Mouse (Mus musculus) lung, adult 10 weeks (tissue): Measurements from ENCODE around the gene Rccd1. TPM values are rescaled to one million over a fixed set of nuclear protein-coding genes. Genes with fewer than 3 reads are reported as not detected.

Source experiments
- polyA plus RNA-seq: library from polyadenylated mRNA; stranded (reverse); fragments of 350-450 nt; fragmentation: Illumina TruSeq; extraction: RNeasy Lipid Tissue Mini Kit (QIAGEN cat#74804); gene quantifications from one replicate; pipeline ENCODE4 v1.2.3, GENCODE M21; 2014; ENCODE audit warnings: low read depth, low replicate concordance; ENCODE audit not compliant: insufficient read depth

Gene Rccd1
- polyA plus RNA-seq = 7.9 TPM

DNA sequence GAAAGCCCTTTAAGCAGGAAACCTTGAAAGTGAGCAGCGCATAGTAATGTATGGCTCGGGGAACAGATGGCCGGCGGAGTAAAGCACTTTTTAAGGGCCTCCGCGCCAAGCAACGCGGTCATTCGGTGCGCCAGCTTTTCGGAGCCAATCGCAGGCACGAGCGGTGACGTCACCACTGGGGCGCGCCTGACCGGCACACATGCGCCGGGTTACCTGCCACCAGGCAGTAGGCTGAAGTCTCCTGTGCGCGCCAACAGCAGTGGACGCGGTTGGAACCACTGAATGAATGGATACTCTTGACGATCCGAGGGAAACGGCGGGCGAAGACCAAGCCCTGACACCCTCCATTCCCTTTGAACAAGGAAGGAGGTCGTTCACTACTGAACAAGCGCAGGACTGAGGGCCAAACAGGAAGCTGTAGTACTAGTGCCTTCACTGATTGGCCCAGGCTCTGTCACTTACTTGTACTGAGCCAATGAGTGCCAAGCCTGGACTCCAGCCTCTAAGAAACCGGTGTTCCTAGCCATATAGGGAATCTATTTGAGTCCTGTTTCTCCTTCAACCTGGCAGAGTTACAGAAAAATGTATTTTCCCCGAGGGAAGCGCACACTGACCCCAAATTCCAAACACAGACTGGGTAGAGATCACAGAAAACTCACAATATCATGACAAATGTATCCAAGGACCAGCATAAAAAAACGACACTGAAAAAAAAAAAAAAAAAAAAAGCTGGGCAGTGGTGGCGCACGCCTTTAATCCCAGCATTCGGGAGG, at the start of gene Rccd1:
TSS of gene Rccd1 (minus strand) at position 412 of the 773 bp plus-strand sequence.

DNA sequence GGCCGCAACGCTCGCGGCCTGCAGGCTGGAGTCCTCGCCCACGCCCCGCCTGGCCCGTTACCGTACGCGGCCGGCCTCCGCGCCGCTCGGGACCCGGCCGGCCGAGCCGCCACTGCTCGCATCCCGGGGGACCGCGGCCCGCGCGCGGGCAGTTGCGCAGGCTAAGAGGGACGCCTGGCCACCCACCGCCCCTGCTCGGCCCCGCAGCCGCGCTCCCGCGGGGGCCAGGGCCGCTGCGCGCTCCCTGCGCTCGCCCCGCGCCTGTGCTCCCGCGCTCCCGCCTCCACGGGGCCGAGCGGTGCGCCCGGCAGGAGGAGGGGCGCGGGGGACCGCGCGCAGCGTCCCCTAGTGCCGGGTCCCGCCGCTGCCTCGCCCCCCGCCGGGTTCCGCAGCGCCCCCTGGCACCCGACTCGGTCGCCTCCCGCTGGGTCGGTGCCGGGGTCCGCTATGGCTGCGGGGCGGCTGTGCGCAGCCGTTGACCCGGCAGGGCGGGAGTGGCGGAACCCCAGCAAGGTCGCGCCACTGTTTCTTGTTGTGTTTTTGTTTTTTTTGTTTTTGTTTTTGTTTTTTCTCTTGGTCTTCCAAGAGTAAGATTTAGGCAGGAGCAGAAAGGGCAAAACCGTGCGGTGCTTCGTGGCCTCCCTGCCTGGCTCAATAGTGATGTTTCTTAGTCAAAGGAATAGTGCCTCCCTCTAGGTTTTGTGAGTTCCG, 46.9 kb upstream of the Rccd1 start, which contains the start of gene Man2a2:
TSS of gene Man2a2 (minus strand) at position 335 of the 711 bp plus-strand sequence.

DNA sequence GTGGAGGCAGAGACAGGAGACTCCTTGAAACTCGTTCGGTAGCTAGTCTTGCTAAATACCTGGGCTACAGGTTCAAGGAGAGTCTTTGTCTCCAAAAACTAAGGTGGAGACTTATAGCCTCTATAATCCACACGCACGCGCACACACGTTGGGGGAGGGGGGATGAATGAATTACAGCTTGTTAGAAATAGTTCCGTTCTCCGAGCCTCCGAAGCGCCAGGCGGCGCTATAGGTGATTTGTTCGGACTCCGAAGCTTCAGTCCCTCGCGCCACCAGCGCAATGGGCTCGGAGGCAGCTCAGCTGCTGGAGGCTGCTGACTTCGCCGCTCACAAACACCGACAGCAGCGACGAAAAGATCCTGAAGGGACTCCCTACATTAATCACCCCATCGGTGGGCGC, 18.6 kb upstream of the Rccd1 start, which contains the start of gene Hddc3:
TSS of gene Hddc3 (plus strand) at position 247 of the 400 bp plus-strand sequence.

DNA sequence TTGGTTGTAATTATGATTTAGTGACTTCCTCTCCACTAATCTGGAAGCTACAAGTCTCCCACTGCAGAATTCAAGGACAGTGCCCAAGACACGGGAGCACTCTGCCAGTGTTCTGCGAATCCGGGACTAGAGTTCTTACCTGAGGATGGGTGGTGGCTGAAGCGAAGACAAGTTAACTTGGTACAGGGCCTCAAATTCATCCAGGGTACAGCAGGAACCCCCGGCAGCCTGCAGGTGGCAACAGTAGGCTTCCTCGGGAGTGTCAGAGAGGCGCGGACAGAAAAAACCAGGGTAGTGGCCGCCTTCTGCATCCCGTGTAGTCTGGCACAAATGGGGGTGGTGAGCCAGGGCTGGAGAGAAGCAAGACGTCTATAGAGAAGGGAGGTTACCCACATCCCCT, 16.5 kb upstream of the Rccd1 start, which contains the start of gene Unc45a:
TSS of gene Unc45a (minus strand) at position 213 of the 400 bp plus-strand sequence.

DNA sequence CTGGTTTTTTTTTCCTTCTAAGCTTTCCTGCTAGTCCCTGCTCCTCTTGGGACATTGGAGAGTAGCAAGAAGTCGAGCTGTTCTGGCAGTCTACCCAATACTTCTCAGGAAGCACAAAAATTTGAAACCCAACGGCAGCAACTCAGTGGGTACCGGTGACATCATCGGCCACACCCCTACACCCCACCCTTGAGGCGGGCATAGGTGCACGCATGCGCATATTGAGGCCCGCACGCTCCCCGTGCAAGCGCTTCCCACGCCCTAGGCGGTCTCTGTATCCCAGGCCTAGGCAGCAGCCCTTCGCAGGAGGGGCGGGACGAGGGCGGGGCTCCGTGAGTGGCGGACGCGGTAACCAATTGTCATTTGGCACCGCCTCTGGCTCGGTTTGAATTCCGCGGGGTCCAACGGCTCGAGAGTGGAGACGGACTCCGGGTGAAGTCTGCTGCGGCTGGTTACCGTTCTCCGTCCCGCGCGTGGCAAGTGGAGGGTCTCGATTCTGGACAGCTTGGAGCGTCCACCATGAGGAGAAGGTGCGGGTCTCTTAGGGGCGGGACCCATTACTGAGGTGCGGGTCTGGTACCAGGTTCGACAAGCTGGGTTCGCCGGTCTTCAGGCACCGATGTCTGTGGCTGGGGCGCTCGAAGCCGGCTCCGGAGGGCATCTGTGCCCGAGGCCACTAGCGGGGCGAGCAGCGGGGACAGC, 30.0 kb downstream of the Rccd1 start, which contains the start of gene Prc1:
TSS of gene Prc1 (plus strand) at position 389 of the 702 bp plus-strand sequence.

DNA sequence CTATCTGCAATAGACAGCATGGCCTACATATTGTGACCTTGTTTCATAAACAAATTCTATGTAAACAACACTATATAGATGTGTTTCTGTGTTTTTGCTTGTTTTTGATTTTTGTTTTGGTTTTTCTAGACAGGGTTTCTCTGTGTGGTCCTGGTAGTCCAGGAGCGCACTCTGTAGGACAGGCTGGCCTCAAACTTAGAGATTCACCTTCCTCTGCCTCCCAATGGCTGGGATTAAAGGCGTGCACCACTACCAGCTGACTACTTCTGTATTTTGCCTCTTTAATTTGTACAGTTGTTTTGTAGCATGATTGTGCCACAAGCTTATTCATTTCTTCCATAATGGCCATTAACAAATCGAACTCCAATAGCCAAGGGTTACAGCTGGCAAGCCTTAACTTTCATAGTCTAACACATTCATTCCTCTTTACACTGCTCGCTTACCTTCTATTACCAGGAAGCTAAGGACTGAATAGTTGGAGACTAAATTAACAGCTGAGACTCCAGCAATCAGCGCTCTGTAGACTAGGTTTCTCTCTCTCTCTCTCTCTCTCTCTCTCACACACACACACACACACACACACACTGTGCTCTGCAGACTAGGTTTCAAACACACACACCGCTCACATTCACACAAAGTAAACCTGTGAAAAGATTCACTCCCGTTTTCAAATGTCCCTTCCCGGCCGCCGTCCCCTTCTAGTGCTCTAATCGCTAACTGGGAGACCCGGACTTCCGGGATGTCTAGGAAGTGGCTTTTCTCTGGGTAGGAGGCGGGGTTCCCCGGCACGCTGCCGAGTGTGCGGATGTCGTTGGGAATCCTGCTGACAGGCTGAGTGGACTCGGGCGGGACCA, 55.1 kb downstream of the Rccd1 start, which contains the start of gene Vps33b:
TSS of gene Vps33b (plus strand) at position 753 of the 854 bp plus-strand sequence.

DNA sequence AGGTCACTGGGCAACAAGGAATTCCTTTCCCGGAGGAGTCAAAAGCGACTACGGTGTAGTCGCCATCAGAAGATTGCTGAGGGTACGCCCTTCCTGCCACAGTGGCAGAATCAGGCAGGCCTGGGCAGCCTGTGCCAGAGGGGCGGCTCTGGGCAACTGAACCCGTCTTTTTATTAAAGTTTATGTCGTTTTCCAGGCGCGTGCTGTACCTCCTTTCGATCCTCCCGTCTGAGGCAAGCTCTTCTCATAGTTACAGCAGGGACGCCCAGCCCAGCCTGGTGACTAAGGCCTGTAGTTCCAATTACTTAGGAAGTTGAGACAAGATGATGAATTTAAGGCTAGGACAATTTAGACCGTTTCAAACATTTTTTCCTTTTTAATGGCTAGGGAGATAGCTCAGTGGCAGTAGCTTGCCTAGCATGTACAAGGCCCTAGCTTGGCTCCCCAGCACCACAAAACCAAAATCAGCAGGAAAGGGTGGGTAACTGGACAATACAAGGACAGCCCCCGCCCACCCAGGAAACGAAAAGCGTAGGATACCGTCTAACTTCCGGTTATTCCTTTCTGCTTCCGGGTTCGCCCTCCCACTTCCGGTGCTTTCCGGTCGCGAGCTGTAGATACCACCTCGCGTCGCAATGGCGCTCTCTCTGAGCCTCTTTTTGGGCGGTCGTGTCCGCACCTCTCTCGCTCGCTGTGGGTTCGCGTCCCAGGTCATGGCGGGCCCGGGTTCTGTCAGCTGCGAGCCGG, 63.5 kb downstream of the Rccd1 start, which contains the start of gene Ngrn:
TSS of gene Ngrn (plus strand) at position 591 of the 747 bp plus-strand sequence.

DNA sequence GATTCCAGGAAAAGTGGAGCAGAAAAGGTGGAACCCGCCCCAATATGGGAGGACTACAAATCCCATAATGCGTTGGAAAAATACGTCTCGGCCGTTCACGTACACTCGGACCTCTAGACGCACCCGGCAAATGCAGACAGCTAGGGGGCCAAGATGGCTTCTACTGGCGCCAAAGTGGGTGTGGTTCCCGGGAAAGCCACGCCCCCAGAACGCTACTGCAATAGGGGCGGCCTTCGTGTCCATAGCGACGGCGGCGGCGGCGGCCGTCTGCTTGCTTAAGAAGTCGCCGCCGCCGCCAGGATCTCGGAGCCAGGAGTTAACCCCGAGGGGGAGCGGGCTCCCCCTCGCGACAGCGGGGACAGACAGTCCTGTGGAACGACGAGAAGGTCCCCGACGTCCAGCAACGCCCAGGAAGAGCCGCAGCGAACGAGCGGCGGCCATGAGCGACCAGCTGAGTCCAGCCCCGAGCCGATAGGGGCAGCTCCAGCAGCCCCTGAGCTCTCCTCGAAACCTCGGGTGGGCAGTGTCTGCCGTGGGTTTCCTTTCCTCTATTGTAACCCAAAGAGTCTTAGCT, 78.0 kb downstream of the Rccd1 start, which contains the start of gene Ttll13:
TSS of gene Ttll13 (plus strand) at position 229 of the 574 bp plus-strand sequence.

Other genes starting within 250 kb of the Rccd1 start
- gene Idh2, start 209.1 kb downstream of the Rccd1 start, polyA plus RNA-seq = 115 TPM
- 4.1 TPM for gene Sema4b, start 137.6 kb downstream of the Rccd1 start, polyA plus RNA-seq
- 95.7 TPM for gene Cib1, start 91.6 kb downstream of the Rccd1 start, polyA plus RNA-seq
- gene Gdpgp1, start 91.6 kb downstream of the Rccd1 start, polyA plus RNA-seq = 1.6 TPM
- 0.74 TPM for gene Ttll13, start 78.1 kb downstream of the Rccd1 start, polyA plus RNA-seq
- gene Ngrn, start 63.2 kb downstream of the Rccd1 start, polyA plus RNA-seq = 36.1 TPM
- 7.7 TPM for gene Vps33b, start 54.8 kb downstream of the Rccd1 start, polyA plus RNA-seq
- 1.7 TPM for gene Prc1, start 30.0 kb downstream of the Rccd1 start, polyA plus RNA-seq
- gene Unc45a, start 16.6 kb upstream of the Rccd1 start, polyA plus RNA-seq = 26.9 TPM
- gene Hddc3, start 18.6 kb upstream of the Rccd1 start, polyA plus RNA-seq = 11.1 TPM
- gene Man2a2, start 46.9 kb upstream of the Rccd1 start, polyA plus RNA-seq = 13.0 TPM
- 15.8 TPM for gene Fes, start 63.5 kb upstream of the Rccd1 start, polyA plus RNA-seq
- 29.6 TPM for gene Furin, start 81.0 kb upstream of the Rccd1 start, polyA plus RNA-seq
- 0.68 TPM for gene Blm, start 210.7 kb upstream of the Rccd1 start, polyA plus RNA-seq